ENCODE assay signal across 27 mouse cellular contexts in the genomic region with DNA sequence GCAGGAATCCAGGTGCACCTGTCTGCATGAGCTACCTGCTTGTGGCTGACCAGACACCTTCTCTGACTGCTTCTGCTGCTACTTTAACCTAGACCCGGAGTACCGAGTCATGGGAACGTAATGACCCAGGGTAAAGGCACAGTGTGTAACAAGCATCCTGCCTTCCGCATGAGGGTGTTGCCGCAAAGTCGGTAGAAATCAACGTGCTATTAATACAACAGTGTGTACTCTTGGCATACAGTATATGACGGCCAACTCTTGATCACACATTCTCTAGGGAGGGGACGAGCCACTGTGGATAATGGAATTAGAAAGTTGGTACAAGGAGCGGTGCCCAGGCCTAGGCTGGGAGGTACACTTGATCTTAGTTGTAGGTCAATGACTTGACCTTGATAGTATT.
DNase-seq lines count a peak whose midpoint lies in the region; ATAC-seq and TF ChIP-seq lines count a peak whose summit lies in the region.
"Had no signal": no experiment of that assay in that cellular context is flagged by ENCODE, and none has a peak within 500 bp of the region (broad histone marks: within the 10 kb centered on the region; RNA-seq: fewer than 3 reads in every experiment).

No protein-coding gene starts in this region.

- no peak overlapping the region for H3K4me2 ChIP-seq in lung, postnatal 0 days (replicated peaks; ENCODE audit: low read depth, low read length)
- H3K4me2 ChIP-seq in heart, embryonic 14.5 days (ENCODE audit: low read length): peak overlapping the region; percentile 65
- no peak overlapping the region for H3K4me2 ChIP-seq in stomach, postnatal 0 days (replicated peaks; ENCODE audit: low read depth)
- H3K4me2 ChIP-seq: forebrain, embryonic 12.5 days; hindbrain, embryonic 14.5 days; limb, embryonic 13.5 days; liver, embryonic 11.5 days; midbrain, embryonic 11.5 days; stomach, embryonic 15.5 days had no signal

- intact Hi-C loops in heart, postnatal 25 days (cut with DNase I): no loop called here

- DNase-seq in heart, adult 9 months (ENCODE audit: low spot score in 2 of 2): peak; percentile 32 to 46
- DNase-seq in heart, postnatal 25 days (ENCODE audit: low spot score): no peak
- DNase-seq in lung, postnatal 0 days (ENCODE audit: low spot score): no peak
- DNase-seq in lung, postnatal 25 days (ENCODE audit: low spot score): no peak
- DNase-seq in stomach, postnatal 0 days (ENCODE audit: low spot score): peak; percentile 67
- DNase-seq in cerebellum, adult 8-10 months: no peak
- DNase-seq: adrenal gland, postnatal 14 days; cerebellum, adult 11 months; cerebellum, adult 9-11 months; gastrocnemius, postnatal 10 days; kidney, adult 2 months; kidney, postnatal 10 days; layer of hippocampus, adult 9-11 months; lung, postnatal 10 days; right cerebral cortex, postnatal 25 days; thymus, postnatal 25 days had no signal

- WGBS in lung, postnatal 0 days: 91% methylated on average over 10 of the region's 10 CpGs
- 38% methylated on average over 10 of the region's 10 CpGs for WGBS in heart, embryonic 14.5 days
- 77% methylated on average over 10 of the region's 10 CpGs for WGBS in stomach, postnatal 0 days

- peak; percentile 34 for ATAC-seq in lung, postnatal 0 days
- peak; percentile 76 for ATAC-seq in heart, embryonic 14.5 days (ENCODE audit: insufficient number of reproducible peaks, insufficient read depth, low FRiP score, low read depth)
- peak; percentile 95 for ATAC-seq in stomach, postnatal 0 days (ENCODE audit: low FRiP score, low TSS enrichment)
- ATAC-seq: CD4-positive, CD25-positive, alpha-beta regulatory T cell, adult 4 months; midbrain, embryonic 16.5 days had no signal

- H3K36me3 ChIP-seq in lung, postnatal 0 days (ENCODE audit: insufficient read depth, low read length): peaks cover 5% of the 10 kb centered on the region
- H3K36me3 ChIP-seq in heart, embryonic 14.5 days (ENCODE audit: control insufficient read depth, insufficient read depth, low read length): peaks cover 34% of the 10 kb centered on the region
- 0 out of 2 replicates have a peak, but pooled peaks cover 2% of the 10 kb centered on the region for H3K36me3 ChIP-seq in stomach, postnatal 0 days (ENCODE audit: control insufficient read depth, insufficient read depth, low read length)
- H3K36me3 ChIP-seq: forebrain, embryonic 12.5 days; stomach, embryonic 15.5 days had no signal

- no peaks in the 10 kb centered on the region; the same call in 1 of the 2 replicates for H3K4me1 ChIP-seq in lung, postnatal 0 days (ENCODE audit: insufficient read depth, low read depth, low read length)
- H3K4me1 ChIP-seq in heart, embryonic 14.5 days (ENCODE audit: control insufficient read depth in 2 of 2, insufficient read depth in 2 of 2, low read length in 2 of 2): peaks cover 3 to 24% of the 10 kb centered on the region in 2 experiments
- no peaks in the 10 kb centered on the region for H3K4me1 ChIP-seq in stomach, postnatal 0 days (replicated peaks; ENCODE audit: control insufficient read depth, insufficient read depth)
- H3K4me1 ChIP-seq: forebrain, embryonic 12.5 days; stomach, embryonic 15.5 days had no signal

- no peak for TF ChIP-seq EP300 in lung, postnatal 0 days (IDR thresholded peaks at IDR 0.05)
- no peak for TF ChIP-seq EP300 in stomach, postnatal 0 days (optimal IDR thresholded peaks at IDR 0.05)

- H3K9me3 ChIP-seq in lung, postnatal 0 days (ENCODE audit: low read length): no peaks in the 10 kb centered on the region
- H3K9me3 ChIP-seq in heart, embryonic 14.5 days (ENCODE audit: control insufficient read depth, low read length): no peaks in the 10 kb centered on the region
- H3K9me3 ChIP-seq in stomach, postnatal 0 days (ENCODE audit: control insufficient read depth, low read length): no peaks in the 10 kb centered on the region
- H3K9me3 ChIP-seq: forebrain, embryonic 12.5 days; limb, embryonic 13.5 days; stomach, embryonic 15.5 days had no signal

- no peak overlapping the region for H3K27ac ChIP-seq in lung, postnatal 0 days (ENCODE audit: low read length)
- H3K27ac ChIP-seq in heart, embryonic 14.5 days (replicated peaks in 1 of 2; ENCODE audit: control insufficient read depth in 1 of 2, insufficient read depth in 1 of 2, low read depth in 2 of 2, low read length in 2 of 2): peak overlapping the region; percentile 94 to 96
- 0 out of 2 replicates have a peak overlapping the region, but pooled peaks have one; percentile 61 for H3K27ac ChIP-seq in stomach, postnatal 0 days (replicated peaks)
- H3K27ac ChIP-seq: forebrain, embryonic 12.5 days; hindbrain, embryonic 14.5 days; left cerebral cortex, adult 2 months; limb, embryonic 13.5 days; stomach, embryonic 15.5 days had no signal

- H3K27me3 ChIP-seq in lung, postnatal 0 days (replicated peaks; ENCODE audit: insufficient read depth, low read length): no peaks in the 10 kb centered on the region
- no peaks in the 10 kb centered on the region for H3K27me3 ChIP-seq in heart, embryonic 14.5 days (ENCODE audit: control insufficient read depth, insufficient read depth, low read length)
- H3K27me3 ChIP-seq in stomach, postnatal 0 days (ENCODE audit: control insufficient read depth, insufficient read depth, low read length): no peaks in the 10 kb centered on the region
- H3K27me3 ChIP-seq: forebrain, embryonic 12.5 days; stomach, embryonic 15.5 days had no signal

- H3K4me3 ChIP-seq in lung, postnatal 0 days (ENCODE audit: low read depth, low read length): no peak overlapping the region
- H3K4me3 ChIP-seq in heart, embryonic 14.5 days (ENCODE audit: control insufficient read depth in 1 of 2, insufficient read depth in 1 of 2, low read depth in 1 of 2, low read length in 2 of 2): peak overlapping the region; percentile 53 to 55
- no peak overlapping the region for H3K4me3 ChIP-seq in stomach, postnatal 0 days (ENCODE audit: low read depth, low read length)
- H3K4me3 ChIP-seq: erythroblast, embryonic 14.5 days; forebrain, embryonic 12.5 days; left cerebral cortex, adult 2 months; limb, embryonic 13.5 days; stomach, embryonic 15.5 days had no signal

- no peak overlapping the region for H3K9ac ChIP-seq in lung, postnatal 0 days (replicated peaks; ENCODE audit: low read depth)
- peak overlapping the region; percentile 84 for H3K9ac ChIP-seq in heart, embryonic 14.5 days (ENCODE audit: low read length)
- H3K9ac ChIP-seq in stomach, postnatal 0 days (ENCODE audit: low read length): no peak overlapping the region
- H3K9ac ChIP-seq: forebrain, embryonic 12.5 days; hindbrain, embryonic 14.5 days; limb, embryonic 13.5 days; stomach, embryonic 15.5 days had no signal

- no peak for TF ChIP-seq CTCF in lung, postnatal 0 days (IDR thresholded peaks at IDR 0.05)
- no peak for TF ChIP-seq CTCF in stomach, postnatal 0 days (IDR thresholded peaks at IDR 0.05; ENCODE audit: low read depth)

Comparison
In these comparisons a context has a peak if more than half of its experiments do, and no peak if none do; other contexts are left out.
1. DNase-seq: peak in heart, adult 9 months (2 of 2) and stomach, postnatal 0 days (single experiment); none in heart, postnatal 25 days (single experiment), lung, postnatal 0 days (single experiment), lung, postnatal 25 days (single experiment) and cerebellum, adult 8-10 months (single experiment).
2. ATAC-seq: peak in every context shown above with its lines; median percentile 95 in stomach, postnatal 0 days; 76 in heart, embryonic 14.5 days; 34 in lung, postnatal 0 days.
3. H3K4me3 ChIP-seq: peak in heart, embryonic 14.5 days (2 of 2); none in lung, postnatal 0 days (single experiment) and stomach, postnatal 0 days (single experiment).